Mouse (Mus musculus): ENCODE results near the gene Dclre1a. TPM values are rescaled to one million over a fixed set of nuclear protein-coding genes. Genes with fewer than 3 reads are reported as not detected.

Dclre1a gene
- polyA plus RNA-seq, 1 experiment from 2014 or later = 16.3 TPM

DNA sequence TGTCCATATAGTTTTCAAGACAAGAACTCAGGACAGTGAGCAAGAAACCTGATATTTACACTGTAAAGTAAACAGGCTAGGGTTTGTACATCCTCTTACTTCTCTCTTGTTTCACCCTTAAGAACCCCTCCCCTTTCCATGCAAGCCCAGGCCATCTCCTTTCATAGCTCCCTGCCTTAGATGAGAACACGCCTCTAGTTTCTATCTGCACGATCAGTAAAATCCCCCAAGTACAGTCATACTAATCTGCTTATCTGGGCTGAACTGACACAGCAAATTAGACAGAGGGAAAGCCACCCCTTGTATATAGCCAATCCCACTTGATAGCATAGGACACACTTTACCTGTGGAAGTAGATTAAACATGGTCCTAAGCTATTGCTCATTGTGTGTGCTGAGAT, 23.2 kb upstream of the Dclre1a start:
- Histone ChIP-seq H3K36me3 (replicated peaks) (peaks cover 20% of the 10 kb centered on the region), H3K27ac (no peak overlapping the region), H3K4me3 (replicated peaks) (no peak overlapping the region), H3K9ac (no peak overlapping the region), H3K4me1 (0 out of 2 replicates have a peak, but pooled peaks cover 2% of the 10 kb centered on the region), H3K27me3 (no peaks in the 10 kb centered on the region), H3K9me3 (no peaks in the 10 kb centered on the region), H3K4me2 (no peak overlapping the region)
- 83% methylated on average over 2 of the region's 2 CpGs for WGBS
- no peak for ATAC-seq (ENCODE audit: low FRiP score)

- no peak overlapping the region for H3K27ac ChIP-seq
Measured at GRCm38 (mm10) chr19:56570781-56571180, 22.8 kb upstream of the Dclre1a start.

DNA sequence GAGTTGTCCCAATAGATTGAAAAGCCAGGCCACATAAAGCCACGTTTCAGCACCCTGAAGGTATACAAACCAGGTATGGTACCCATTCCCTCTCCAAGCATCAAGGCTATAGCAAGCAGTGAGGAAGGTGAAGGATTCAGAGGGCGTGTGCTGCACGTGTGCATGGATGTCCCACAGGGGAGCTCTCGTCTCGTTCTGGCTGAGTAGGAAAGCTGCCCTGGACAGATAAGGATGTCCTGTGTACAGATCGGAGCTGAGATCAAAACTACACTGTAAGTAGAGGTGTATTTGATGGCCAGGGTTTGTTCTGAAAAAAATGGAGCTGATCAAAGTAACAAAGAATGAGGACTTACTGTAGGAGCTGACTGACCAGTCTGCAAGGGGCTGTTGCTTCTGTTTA, 18.9 kb upstream of the Dclre1a start:
- Histone ChIP-seq H3K36me3 (replicated peaks) (peaks cover 9% of the 10 kb centered on the region), H3K27ac (no peak overlapping the region), H3K4me2 (no peak overlapping the region), H3K9ac (no peak overlapping the region), H3K4me3 (replicated peaks) (no peak overlapping the region), H3K27me3 (no peaks in the 10 kb centered on the region), H3K4me1 (0 out of 2 replicates have a peak, but pooled peaks cover 2% of the 10 kb centered on the region), H3K9me3 (no peaks in the 10 kb centered on the region)
- 86% methylated on average over 6 of the region's 6 CpGs for whole genome bisulfite sequencing
- no peak for ATAC-seq (ENCODE audit: low FRiP score)

More at GRCm38 (mm10) chr19:56570781-56571180, 22.8 kb upstream of the Dclre1a start:
- Histone ChIP-seq H3K9me3 (no peaks in the 10 kb centered on the region), H3K9ac (no peak overlapping the region), H3K4me2 (no peak overlapping the region), H3K4me1 (0 out of 2 replicates have a peak, but pooled peaks cover 2% of the 10 kb centered on the region), H3K27me3 (no peaks in the 10 kb centered on the region), H3K4me3 (replicated peaks) (no peak overlapping the region), H3K36me3 (replicated peaks) (peaks cover 16% of the 10 kb centered on the region)
- no peak for ATAC-seq (ENCODE audit: low FRiP score)
- WGBS = 90% methylated on average over 8 of the region's 8 CpGs

DNA sequence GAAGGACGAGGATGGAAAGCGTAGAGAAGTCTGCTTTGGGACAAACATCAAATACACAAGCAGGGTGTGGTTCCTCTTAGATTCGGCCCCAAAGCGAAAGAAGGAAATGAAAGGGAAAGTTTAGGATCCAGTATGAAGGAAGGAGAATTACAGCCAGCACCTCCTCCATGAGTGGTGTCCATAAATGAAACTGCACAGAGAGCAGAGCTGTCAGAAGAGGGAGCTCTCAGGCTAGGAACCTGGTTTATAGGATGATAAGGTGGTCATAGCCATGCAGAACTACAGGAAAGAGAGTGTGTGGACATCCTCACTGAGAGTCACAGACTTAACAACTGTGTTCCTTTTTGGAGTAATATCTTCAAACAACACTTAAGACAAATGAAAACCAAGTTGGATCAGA, 18.0 kb upstream of the Dclre1a start:
- 90% methylated on average over 4 of the region's 4 CpGs for WGBS
- H3K27ac ChIP-seq = no peak overlapping the region
- H3K27me3 ChIP-seq = no peaks in the 10 kb centered on the region
- 0 out of 2 replicates have a peak, but pooled peaks cover 2% of the 10 kb centered on the region for H3K4me1 ChIP-seq
- peaks cover 5% of the 10 kb centered on the region for H3K36me3 ChIP-seq (replicated peaks)
- no peak for ATAC-seq (ENCODE audit: low FRiP score)
- no peak overlapping the region for H3K4me2 ChIP-seq
- H3K9me3 ChIP-seq = no peaks in the 10 kb centered on the region
- H3K9ac ChIP-seq = no peak overlapping the region
- no peak overlapping the region for H3K4me3 ChIP-seq (replicated peaks)

- Histone ChIP-seq H3K4me1 (0 out of 2 replicates have a peak, but pooled peaks cover 2% of the 10 kb centered on the region), H3K4me2 (no peak overlapping the region), H3K9me3 (no peaks in the 10 kb centered on the region), H3K4me3 (replicated peaks) (no peak overlapping the region), H3K27ac (no peak overlapping the region), H3K27me3 (no peaks in the 10 kb centered on the region), H3K9ac (no peak overlapping the region), H3K36me3 (replicated peaks) (peaks cover under 1% of the 10 kb centered on the region; the same call in 1 of the 2 replicates)
- no peak for ATAC-seq (ENCODE audit: low FRiP score)
- 74% methylated on average over 6 of the region's 6 CpGs for WGBS
Measured at GRCm38 (mm10) chr19:56565358-56565757, 17.3 kb upstream of the Dclre1a start.

DNA sequence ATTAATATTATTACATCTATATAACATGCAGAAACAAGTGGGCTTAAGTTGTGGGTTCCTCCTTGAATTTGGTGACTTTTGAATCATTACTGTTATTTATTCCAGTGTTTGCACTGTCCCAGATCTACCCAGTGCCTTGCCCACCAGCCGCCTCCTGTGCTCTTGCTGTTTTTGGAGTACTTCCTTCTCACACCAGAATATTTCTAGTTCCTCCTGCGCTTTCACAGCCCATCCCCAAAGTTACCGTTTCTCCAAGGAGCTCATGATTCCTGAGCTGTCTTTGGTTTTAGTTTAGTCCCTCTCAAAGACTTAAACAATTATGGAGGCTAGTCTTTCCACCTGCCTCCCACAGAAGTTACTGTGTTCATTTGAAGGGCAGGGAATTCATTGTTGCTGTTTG, 15.4 kb upstream of the Dclre1a start:
- Histone ChIP-seq H3K4me1 (0 out of 2 replicates have a peak, but pooled peaks cover 2% of the 10 kb centered on the region), H3K4me2 (no peak overlapping the region), H3K9me3 (no peaks in the 10 kb centered on the region), H3K4me3 (replicated peaks) (no peak overlapping the region), H3K27ac (no peak overlapping the region), H3K27me3 (no peaks in the 10 kb centered on the region), H3K9ac (no peak overlapping the region), H3K36me3 (replicated peaks) (peaks cover 13% of the 10 kb centered on the region; the same call in 1 of the 2 replicates)
- ATAC-seq (ENCODE audit: low FRiP score) = no peak
- 95% methylated on average over 3 of the region's 3 CpGs for WGBS

GRCm38 (mm10) chr19:56562433-56563138, 14.6 kb upstream of the Dclre1a start:
- H3K4me2 ChIP-seq = no peak overlapping the region
- no peak overlapping the region for H3K27ac ChIP-seq
- no peak overlapping the region for H3K4me3 ChIP-seq (replicated peaks)
- WGBS = 95% methylated on average over 9 of the region's 9 CpGs
- H3K9ac ChIP-seq = no peak overlapping the region
- no peak for ATAC-seq (ENCODE audit: low FRiP score)
- H3K27me3 ChIP-seq = no peaks in the 10 kb centered on the region
- H3K36me3 ChIP-seq (replicated peaks) = peaks cover 15% of the 10 kb centered on the region; the same call in 1 of the 2 replicates
- H3K9me3 ChIP-seq = no peaks in the 10 kb centered on the region
- H3K4me1 ChIP-seq = 0 out of 2 replicates have a peak, but pooled peaks cover 2% of the 10 kb centered on the region

DNA sequence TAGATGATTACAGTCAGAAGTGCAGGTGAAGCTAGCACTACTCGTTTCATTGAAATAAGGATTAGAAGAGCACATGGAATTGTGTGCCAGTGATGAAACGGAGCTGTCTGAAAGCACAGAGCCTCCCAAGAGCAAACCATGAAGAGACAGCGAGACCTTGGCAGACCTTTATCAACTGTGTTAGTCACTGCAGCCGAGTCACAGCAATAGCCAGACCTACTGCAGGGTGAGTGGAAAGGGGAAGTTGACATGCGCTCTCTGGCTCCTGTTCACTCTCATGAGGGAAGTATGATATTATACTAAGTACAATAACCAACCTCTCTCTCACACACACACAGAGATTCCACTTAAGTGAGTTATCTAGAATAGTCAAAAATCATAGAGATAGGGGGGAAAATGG, 8.0 kb upstream of the Dclre1a start:
- WGBS = 89% methylated on average over 5 of the region's 5 CpGs
- H3K4me2 ChIP-seq = no peak overlapping the region

DNA sequence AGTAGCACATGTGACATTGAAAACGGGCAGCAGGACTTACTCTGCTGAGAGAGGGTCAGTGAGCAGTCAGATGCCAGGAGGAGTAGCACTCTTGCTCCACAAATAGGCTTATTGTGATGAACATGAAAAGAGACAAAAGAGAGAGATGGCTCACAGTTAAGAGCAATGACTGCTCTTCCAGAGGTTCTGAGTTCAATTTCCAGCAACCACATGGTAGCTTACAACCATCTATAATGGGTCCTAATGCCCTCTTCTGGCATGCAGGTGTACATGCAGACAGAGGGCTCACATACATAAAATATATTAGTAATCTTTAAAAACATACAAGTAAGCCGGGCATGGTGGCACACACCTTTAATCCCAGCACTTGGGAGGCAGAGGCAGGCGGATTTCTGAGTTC, 5.2 kb upstream of the Dclre1a start:
- Histone ChIP-seq H3K36me3 (replicated peaks) (peaks cover 39% of the 10 kb centered on the region), H3K4me2 (no peak overlapping the region)
- 92% methylated on average over 3 of the region's 3 CpGs for WGBS

More for the DNA sequence above, 8.0 kb upstream of the Dclre1a start:
- no peaks in the 10 kb centered on the region for H3K4me1 ChIP-seq
- no peak overlapping the region for H3K27ac ChIP-seq
- ATAC-seq (ENCODE audit: low FRiP score) = no peak
- H3K27me3 ChIP-seq = no peaks in the 10 kb centered on the region
- H3K9ac ChIP-seq = no peak overlapping the region
- H3K36me3 ChIP-seq (replicated peaks) = peaks cover 54% of the 10 kb centered on the region
- H3K4me3 ChIP-seq (replicated peaks) = no peak overlapping the region
- H3K9me3 ChIP-seq = no peaks in the 10 kb centered on the region

GRCm38 (mm10) chr19:56549033-56549680, 1.1 kb upstream of the Dclre1a start:
- Histone ChIP-seq H3K4me1 (peaks cover 17% of the 10 kb centered on the region), H3K36me3 (replicated peaks) (peaks cover 22% of the 10 kb centered on the region), H3K27me3 (no peaks in the 10 kb centered on the region), H3K4me3 (replicated peaks) (peak overlapping the region; percentile 96), H3K27ac (peak overlapping the region; percentile 97), H3K4me2 (peak overlapping the region; percentile 71), H3K9ac (peak overlapping the region; percentile 93), H3K9me3 (no peaks in the 10 kb centered on the region)
- no peak for ATAC-seq (ENCODE audit: low FRiP score)
- 24% methylated on average over 18 of the region's 18 CpGs for WGBS

More for the DNA sequence above, 5.2 kb upstream of the Dclre1a start:
- ATAC-seq (ENCODE audit: low FRiP score) = no peak
- no peaks in the 10 kb centered on the region for H3K9me3 ChIP-seq
- H3K27me3 ChIP-seq = no peaks in the 10 kb centered on the region
- H3K27ac ChIP-seq = no peak overlapping the region
- H3K4me1 ChIP-seq = peaks cover 12% of the 10 kb centered on the region
- H3K4me3 ChIP-seq (replicated peaks) = no peak overlapping the region
- H3K9ac ChIP-seq = no peak overlapping the region

- no peaks in the 10 kb centered on the region for H3K9me3 ChIP-seq
- peaks cover 20% of the 10 kb centered on the region for H3K36me3 ChIP-seq (replicated peaks)
- H3K9ac ChIP-seq = peak within 1 kb of the TSS; percentile 93
- peak within 1 kb of the TSS; percentile 97 for H3K27ac ChIP-seq
- peak; percentile 92 for ATAC-seq (ENCODE audit: low FRiP score)
- H3K4me2 ChIP-seq = peak within 1 kb of the TSS; percentile 71
- H3K4me3 ChIP-seq (replicated peaks) = peak within 1 kb of the TSS; percentile 96
- H3K27me3 ChIP-seq = no peaks in the 10 kb centered on the region
- under 1% methylated on average over 68 of the region's 69 CpGs for WGBS
- peaks cover 17% of the 10 kb centered on the region for H3K4me1 ChIP-seq
Measured at GRCm38 (mm10) chr19:56548230-56549032, 409 bp upstream of the Dclre1a start, which contains the start of gene Nhlrc2. Nhlrc2 (plus strand) TSS chr19:56548261.

DNA sequence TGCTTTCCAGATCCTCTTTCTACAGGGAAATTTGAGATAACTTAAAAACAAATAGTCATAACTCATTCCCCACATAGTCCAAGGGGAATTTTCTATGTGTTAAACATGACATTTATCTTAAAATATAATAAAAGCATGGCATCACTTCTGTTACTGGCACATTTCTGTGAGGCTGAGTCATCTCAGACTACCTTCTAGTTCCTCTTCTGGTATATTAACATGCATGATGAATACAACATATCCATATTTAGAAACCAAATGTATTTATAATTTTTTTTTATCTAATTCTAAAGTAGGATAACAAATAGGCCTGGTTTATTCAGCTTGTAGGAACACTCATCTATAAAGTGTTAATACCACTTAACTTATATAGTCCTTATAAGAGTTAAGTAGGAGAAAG, 2.0 kb downstream of the Dclre1a start:
- ATAC-seq (ENCODE audit: low FRiP score) = no peak
- no peak overlapping the region for H3K27ac ChIP-seq

More for the DNA sequence above, 2.0 kb downstream of the Dclre1a start:
- Histone ChIP-seq H3K27me3 (no peaks in the 10 kb centered on the region), H3K4me2 (no peak overlapping the region), H3K4me3 (replicated peaks) (no peak overlapping the region), H3K4me1 (peaks cover 17% of the 10 kb centered on the region), H3K9ac (no peak overlapping the region), H3K9me3 (no peaks in the 10 kb centered on the region), H3K36me3 (replicated peaks) (peaks cover 14% of the 10 kb centered on the region)

Measured in forebrain, embryonic 12.5 days (tissue).